Mouse (Mus musculus) CH12.LX (cell line): ENCODE results near the gene Cbwd1. TPM values are rescaled to one million over a fixed set of nuclear protein-coding genes. Genes with fewer than 3 reads are reported as not detected.

Experiments used
- DNase-seq: peaks from one replicate; pipeline ENCODE4 v3.0.0-alpha.2; 2013; ENCODE audit errors: extremely low read depth
- H3K27ac ChIP-seq: 2 replicates; pipeline ENCODE4 v1.5.1; 2012; ENCODE audit warnings: low read depth, mild to moderate bottlenecking, control low read depth, moderate library complexity; ENCODE audit not compliant: insufficient read depth
- H3K27me3 ChIP-seq: replicated peaks from 2 replicates; pipeline ENCODE3; 2012; ENCODE audit warnings: inconsistent platforms
- H3K36me3 ChIP-seq, 2 experiments: replicated peaks in 1 of 2; 2 replicates each; pipeline versions ENCODE3 to v1.6.1; 2012; ENCODE audit warnings: inconsistent platforms in 1 of 2, low read length in 1 of 2, mild to moderate bottlenecking in 1 of 2, mixed read lengths in 1 of 2, moderate library complexity in 1 of 2; ENCODE audit not compliant: control insufficient read depth in 1 of 2, insufficient read depth in 1 of 2
- H3K4me1 ChIP-seq, 2 experiments: 2 replicates each; pipeline ENCODE4 v1.6.1; 2012; ENCODE audit warnings: inconsistent platforms in 1 of 2, moderate library complexity in 1 of 2; ENCODE audit not compliant: insufficient read depth in 2 of 2, control insufficient read depth in 1 of 2
- H3K4me2 ChIP-seq: 2 replicates; pipeline ENCODE4 v1.6.1; 2012; ENCODE audit warnings: low read depth, mild to moderate bottlenecking, control low read depth; ENCODE audit not compliant: poor library complexity, insufficient read depth, severe bottlenecking
- H3K4me3 ChIP-seq, 3 experiments: fragments of 150-350 bp in 1 of 3; sonication (generic) in 1 of 3; replicated peaks in 1 of 3; 2 replicates each; pipeline versions ENCODE3 to v1.5.1; 2011 to 2012; ENCODE audit warnings: low read depth in 2 of 3, low read length in 2 of 3, mild to moderate bottlenecking in 2 of 3, moderate library complexity in 2 of 3, control low read depth in 1 of 3, improper control_type of control experiment in 1 of 3, inconsistent platforms in 1 of 3, mixed read lengths in 1 of 3; ENCODE audit not compliant: poor library complexity in 1 of 3
- H3K79me2 ChIP-seq: replicated peaks from 2 replicates; pipeline ENCODE4 v1.6.1; 2012; ENCODE audit warnings: mild to moderate bottlenecking, moderate library complexity; ENCODE audit not compliant: control insufficient read depth, poor library complexity, insufficient read depth, severe bottlenecking; ENCODE audit errors: extremely low read depth
- H3K9ac ChIP-seq: 2 replicates; pipeline ENCODE4 v1.6.1; 2012; ENCODE audit warnings: low read depth, mild to moderate bottlenecking, control low read depth, moderate library complexity; ENCODE audit not compliant: insufficient read depth
- H3K9me3 ChIP-seq: replicated peaks from 2 replicates; pipeline ENCODE3; 2012; ENCODE audit warnings: low read length, inconsistent platforms, mixed read lengths
- BHLHE40 ChIP-seq: IDR thresholded peaks from 2 replicates; pipeline ENCODE4 v1.6.1; 2011; ENCODE audit warnings: mild to moderate bottlenecking, low read depth, low read length, improper control_type of control experiment
- CHD2 ChIP-seq: IDR thresholded peaks from 2 replicates; pipeline ENCODE4 v1.6.1; 2011; ENCODE audit warnings: low read length, improper control_type of control experiment
- E2F4 ChIP-seq: IDR thresholded peaks from 2 replicates; pipeline ENCODE4 v1.6.1; 2011; ENCODE audit warnings: low read depth, low read length, improper control_type of control experiment; ENCODE audit not compliant: insufficient replicate concordance
- GABPA ChIP-seq: IDR thresholded peaks from 2 replicates; pipeline ENCODE4 v1.6.1; 2012; ENCODE audit warnings: low read depth, low read length, improper control_type of control experiment, inconsistent platforms; ENCODE audit not compliant: insufficient replicate concordance
- HCFC1 ChIP-seq: IDR thresholded peaks from 2 replicates; pipeline ENCODE4 v1.6.1; 2012; ENCODE audit warnings: low read depth, mild to moderate bottlenecking, inconsistent platforms, low read length, improper control_type of control experiment
- IRF4 ChIP-seq: IDR thresholded peaks from 2 replicates; pipeline ENCODE4 v1.6.1; 2014; ENCODE audit warnings: low read depth, mild to moderate bottlenecking, inconsistent platforms, low read length, improper control_type of control experiment
- JUN ChIP-seq: IDR thresholded peaks from 2 replicates; pipeline ENCODE4 v1.6.1; 2011; ENCODE audit warnings: low read depth, mild to moderate bottlenecking, low read length, improper control_type of control experiment, moderate library complexity; ENCODE audit not compliant: insufficient read depth
- JUND ChIP-seq: conservative IDR thresholded peaks from 2 replicates; pipeline ENCODE4 v1.6.1; 2011; ENCODE audit warnings: low read depth, low read length, improper control_type of control experiment
- MEF2A ChIP-seq: IDR thresholded peaks from 2 replicates; pipeline ENCODE4 v1.6.1; 2014; ENCODE audit warnings: low read depth, mild to moderate bottlenecking, inconsistent platforms, low read length, improper control_type of control experiment, borderline replicate concordance
- MXI1 ChIP-seq: IDR thresholded peaks from 2 replicates; pipeline ENCODE4 v1.6.1; 2011; ENCODE audit warnings: mild to moderate bottlenecking, low read depth, low read length, improper control_type of control experiment
- NELFE ChIP-seq: IDR thresholded peaks from 2 replicates; pipeline ENCODE4 v1.6.1; 2011; ENCODE audit warnings: low read depth, low read length, improper control_type of control experiment
- NRF1 ChIP-seq: IDR thresholded peaks from 2 replicates; pipeline ENCODE4 v1.6.1; 2014; ENCODE audit warnings: low read depth, mild to moderate bottlenecking, inconsistent platforms, low read length, improper control_type of control experiment, moderate library complexity
- PAX5 ChIP-seq: IDR thresholded peaks from 2 replicates; pipeline ENCODE4 v1.6.1; 2012; ENCODE audit warnings: low read length, inconsistent platforms, mixed read lengths
- POLR2A ChIP-seq: IDR thresholded peaks from 2 replicates; pipeline ENCODE4 v1.6.1; 2011; ENCODE audit warnings: low read depth, mild to moderate bottlenecking, improper control_type of control experiment, low read length
- POLR2AphosphoS2 ChIP-seq: IDR thresholded peaks from 2 replicates; pipeline ENCODE4 v1.6.1; 2011; ENCODE audit warnings: low read depth, low read length, improper control_type of control experiment
- SIN3A ChIP-seq: IDR thresholded peaks from 2 replicates; pipeline ENCODE4 v1.6.1; 2012; ENCODE audit warnings: low read length, improper control_type of control experiment, inconsistent platforms
- SMC3 ChIP-seq: IDR thresholded peaks from 2 replicates; pipeline ENCODE4 v1.6.1; 2011; ENCODE audit warnings: low read depth, low read length, improper control_type of control experiment
- TBP ChIP-seq: conservative IDR thresholded peaks from 2 replicates; pipeline ENCODE4 v1.6.1; 2011; ENCODE audit warnings: low read depth, low read length, improper control_type of control experiment
- TCF12 ChIP-seq: IDR thresholded peaks from 2 replicates; pipeline ENCODE4 v1.6.1; 2014; ENCODE audit warnings: low read depth, mild to moderate bottlenecking, inconsistent platforms, low read length, improper control_type of control experiment
- UBTF ChIP-seq: IDR thresholded peaks from 2 replicates; pipeline ENCODE4 v1.6.1; 2012; ENCODE audit warnings: low read depth, mild to moderate bottlenecking, inconsistent platforms, low read length, improper control_type of control experiment, moderate library complexity
- ZNF384 ChIP-seq: IDR thresholded peaks from 2 replicates; pipeline ENCODE4 v1.6.1; 2012; ENCODE audit warnings: low read depth, low read length, improper control_type of control experiment, inconsistent platforms
- dilution Hi-C: fragments of 300-500 bp; cut with MboI; formaldehyde crosslinking; loops from 2 replicates; pipeline ENCODE4 v1.14.3; 2020; ENCODE audit warnings: low sequenced_read_pairs; ENCODE audit not compliant: extremely low pct_unique_long_range_greater_than_20kb, extremely low pct_ligation_motif_present
- in situ Hi-C: fragments of 300-500 bp; cut with MboI; formaldehyde crosslinking; loops from 3 replicates; pipeline ENCODE4 v1.14.3; 2019; ENCODE audit warnings: low sequenced_read_pairs, low pct_ligation_motif_present, low pct_unique_long_range_greater_than_20kb, mixed read lengths
- polyA plus RNA-seq: library from polyadenylated mRNA; unstranded; fragments of >175 nt; gene quantifications from 2 replicates; pipeline ENCODE4 v1.2.1, GENCODE M21; 2012; ENCODE audit warnings: low read depth; ENCODE audit not compliant: insufficient read length
- total RNA-seq, 2 experiments: library from RNA; depleted of rRNA; stranded (reverse); fragments of 300-350 nt in 1 of 2; fragments of >200 nt in 1 of 2; gene quantifications; 2 replicates each; pipeline ENCODE4 v1.2.3; 2012 to 2014

The Cbwd1 gene
- total and polyA plus RNA-seq, 3 experiments = 21.6 to 50.9 (median 26.3) TPM

DNA sequence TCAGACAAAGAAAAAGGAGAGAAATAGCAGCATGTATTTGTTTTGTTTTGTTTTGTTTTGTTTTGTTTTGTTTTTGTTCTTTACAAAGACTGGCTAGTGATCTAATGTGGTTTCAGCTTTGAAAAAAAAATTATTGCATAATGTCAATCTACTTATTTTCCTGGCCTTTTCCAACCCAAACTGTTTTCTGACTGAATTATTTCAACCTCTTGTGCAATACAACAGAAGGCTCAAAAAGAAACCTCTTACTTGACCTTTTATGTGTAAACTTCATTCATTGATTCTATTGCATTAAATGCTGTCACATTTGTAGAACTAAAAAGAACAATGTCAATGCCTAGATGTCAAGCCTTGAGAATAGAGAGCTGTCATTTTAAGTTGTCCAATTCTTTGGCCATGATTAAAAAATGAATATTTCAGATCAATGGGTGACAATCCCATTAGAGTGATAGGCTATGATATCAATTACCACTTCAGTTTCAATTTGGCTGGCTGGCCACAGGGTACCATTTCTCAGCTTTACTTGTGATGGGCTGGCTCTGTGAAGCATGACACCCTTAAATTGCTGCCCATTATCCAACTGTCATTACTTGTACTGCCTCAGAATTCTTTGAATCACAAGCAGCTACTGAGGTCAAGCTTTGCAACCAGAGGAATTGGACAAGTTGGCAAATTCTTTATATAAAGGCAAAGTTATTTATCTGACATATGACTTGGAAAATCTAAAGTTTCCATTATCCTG lies 15.7 kb downstream of the Cbwd1 start:
- Histone ChIP-seq H3K9me3 (no peaks in the 10 kb centered on the region), H3K4me2 (no peak overlapping the region), H3K27ac (no peak overlapping the region), H3K4me3 (no peak overlapping the region), H3K27me3 (no peaks in the 10 kb centered on the region), H3K36me3 (peaks cover 4 to 19% of the 10 kb centered on the region in 2 experiments), H3K9ac (no peak overlapping the region), H3K79me2 (no peaks in the 10 kb centered on the region), H3K4me1 (peaks cover 3 to 17% of the 10 kb centered on the region in 2 experiments; a peak in 2 of 4 replicates)
- in situ Hi-C loops (no loop called here), dilution Hi-C loops (no loop called here)
- TF ChIP-seq UBTF (no peak), GABPA (no peak), SMC3 (no peak), IRF4 (no peak), ZNF384 (no peak), NRF1 (no peak)
- no peak for DNase-seq

DNA sequence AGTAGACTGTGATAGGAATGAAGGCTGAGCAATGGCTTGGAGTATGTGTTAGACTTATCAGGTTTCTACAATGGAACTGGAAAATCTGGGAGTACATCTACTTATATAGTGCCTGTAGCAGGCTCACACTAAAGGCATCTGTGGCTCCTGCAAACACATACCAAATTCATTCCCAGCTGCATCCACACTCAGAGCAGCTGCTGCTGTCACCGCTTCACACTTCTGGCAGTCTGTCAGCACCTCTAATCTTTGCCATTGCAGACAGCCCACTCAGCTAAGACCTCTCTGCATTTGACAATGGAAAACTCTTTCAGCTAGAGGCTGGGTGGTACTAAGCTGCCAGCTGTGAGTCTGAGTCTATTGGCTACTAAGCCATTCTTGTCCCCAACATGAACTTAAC lies 24.3 kb downstream of the Cbwd1 start:
- H3K36me3 ChIP-seq = peaks cover 10 to 30% of the 10 kb centered on the region in 2 experiments
- H3K4me3 ChIP-seq = no peak overlapping the region
- in situ Hi-C loops = no loop called here

GRCm38 (mm10) chr19:24929041-24929440 lies 32.4 kb downstream of the Cbwd1 start:
- Histone ChIP-seq H3K36me3 (peaks cover under 1 to 30% of the 10 kb centered on the region in 2 experiments), H3K9ac (no peak overlapping the region), H3K4me3 (no peak overlapping the region), H3K4me1 (peaks cover 0 to 15% of the 10 kb centered on the region in 2 experiments; a peak in 1 of 4 replicates), H3K27me3 (no peaks in the 10 kb centered on the region), H3K9me3 (no peaks in the 10 kb centered on the region), H3K4me2 (no peak overlapping the region), H3K79me2 (no peaks in the 10 kb centered on the region), H3K27ac (no peak overlapping the region)
- in situ Hi-C loops = no loop called here
- no peak for DNase-seq
- dilution Hi-C loops = no loop called here
- TF ChIP-seq E2F4 (no peak), IRF4 (no peak), CHD2 (no peak), PAX5 (no peak), MXI1 (no peak), BHLHE40 (no peak)

More for the DNA sequence above, 24.3 kb downstream of the Cbwd1 start:
- no peak overlapping the region for H3K4me2 ChIP-seq
- no peak overlapping the region for H3K9ac ChIP-seq
- no peak overlapping the region for H3K27ac ChIP-seq
- no peaks in the 10 kb centered on the region for H3K9me3 ChIP-seq
- TF ChIP-seq JUN = no peak
- TF ChIP-seq BHLHE40 = no peak
- no peak for TF ChIP-seq SIN3A
- no peak for TF ChIP-seq POLR2A
- TF ChIP-seq GABPA = no peak
- no peak for TF ChIP-seq MEF2A
- TF ChIP-seq TCF12 = no peak
- TF ChIP-seq POLR2AphosphoS2 = no peak
- no peak for TF ChIP-seq ZNF384
- no peak for TF ChIP-seq NELFE
- TF ChIP-seq TBP = no peak
- no peak for TF ChIP-seq HCFC1
- TF ChIP-seq JUND = no peak
- H3K4me1 ChIP-seq = peaks cover 0 to 9% of the 10 kb centered on the region in 2 experiments; a peak in 1 of 4 replicates
- H3K79me2 ChIP-seq = no peaks in the 10 kb centered on the region
- no peak for DNase-seq
- dilution Hi-C loops = no loop called here
- H3K27me3 ChIP-seq = no peaks in the 10 kb centered on the region
